Mouse (Mus musculus) stomach, embryonic 15.5 days (tissue): ENCODE measurements at regions not wholly inside any gene's neighbourhood (a gene's known extent, or its start where the extent isn't known, plus 50 kb on each side); places are given as distances from the start of the nearest gene placed in this dataset.

Source experiments
- ATAC-seq: fragments of 200-750 bp; cut with Nextera tagmentation; 2 replicates; pipeline ENCODE4 v1.8.0; 2017; ENCODE audit warnings: low read depth, moderate number of reproducible peaks, moderate TSS enrichment; ENCODE audit not compliant: insufficient read depth, low FRiP score
- H3K27ac ChIP-seq: fragments of 300-500 bp; sonication (generic); 2 replicates; pipeline ENCODE4 v1.5.1; 2015; ENCODE audit warnings: mild to moderate bottlenecking, inconsistent platforms
- H3K27me3 ChIP-seq: fragments of 300-500 bp; sonication (generic); replicated peaks from 2 replicates; pipeline ENCODE4 v1.6.1; 2015; ENCODE audit warnings: inconsistent platforms
- H3K36me3 ChIP-seq: fragments of 300-500 bp; sonication (generic); 2 replicates; pipeline ENCODE4 v1.6.1; 2015; ENCODE audit warnings: inconsistent platforms
- H3K4me1 ChIP-seq: fragments of 300-500 bp; sonication (generic); 2 replicates; pipeline ENCODE4 v1.6.1; 2015; ENCODE audit warnings: inconsistent platforms
- H3K4me2 ChIP-seq: fragments of 300-500 bp; sonication (generic); 2 replicates; pipeline ENCODE4 v1.6.1; 2015; ENCODE audit warnings: mild to moderate bottlenecking, inconsistent platforms
- H3K4me3 ChIP-seq: fragments of 300-500 bp; sonication (generic); replicated peaks from 2 replicates; pipeline ENCODE4 v1.5.1; 2015; ENCODE audit warnings: inconsistent platforms
- H3K9ac ChIP-seq: fragments of 300-500 bp; sonication (generic); 2 replicates; pipeline ENCODE4 v1.6.1; 2015; ENCODE audit warnings: inconsistent platforms
- H3K9me3 ChIP-seq: fragments of 300-500 bp; sonication (generic); 2 replicates; pipeline ENCODE4 v1.6.1; 2016; ENCODE audit warnings: inconsistent platforms
- WGBS: fragments of 180-500 bp; shearing (Covaris S2); methylation state at CpG from one replicate; pipeline ENCODE4 v1.1.7; 2015; 5-methylcytosine and 5-hydroxymethylcytosine counted together

- Histone ChIP-seq H3K9me3 (no peaks in the 10 kb centered on the region), H3K36me3 (no peaks in the 10 kb centered on the region), H3K9ac (no peak overlapping the region), H3K27ac (no peak overlapping the region), H3K4me2 (no peak overlapping the region), H3K4me1 (no peaks in the 10 kb centered on the region), H3K27me3 (no peaks in the 10 kb centered on the region), H3K4me3 (no peak overlapping the region)
- 77% methylated on average over 4 of the region's 4 CpGs for WGBS
- ATAC-seq, result no peak
Observed at GRCm38 (mm10) chr13:83452987-83453386, 50.8 kb upstream of the Mef2c start.
